Mouse (Mus musculus): ENCODE measurements around the gene S100g.

Gene S100g

GRCm38 (mm10) chrX:162964383-162964782, at the start of gene S100g:
S100g (minus strand) TSS chrX:162964599.
- DNase-seq = no peak

- DNase-seq = no peak
Measured at GRCm38 (mm10) chrX:162992121-162992520, 27.7 kb upstream of the S100g start.

- no peak for DNase-seq
Measured at GRCm38 (mm10) chrX:162991396-162991795, 27.0 kb upstream of the S100g start.

- DNase-seq = no peak
Measured at GRCm38 (mm10) chrX:162986876-162987495, 22.6 kb upstream of the S100g start.

GRCm38 (mm10) chrX:162976194-162976593, 11.8 kb upstream of the S100g start:
- DNase-seq = no peak

GRCm38 (mm10) chrX:162967456-162967855, 3.1 kb upstream of the S100g start:
- no peak for DNase-seq

- no peak for DNase-seq
Measured at GRCm38 (mm10) chrX:162963840-162964239, 559 bp downstream of the S100g start.

GRCm38 (mm10) chrX:162957921-162958320, 6.5 kb downstream of the S100g start:
- no peak for DNase-seq

GRCm38 (mm10) chrX:162949811-162950439, 14.5 kb downstream of the S100g start:
- DNase-seq = peak; percentile 38 to 42

- DNase-seq = no peak
Measured at GRCm38 (mm10) chrX:162942027-162942426, 22.4 kb downstream of the S100g start.

GRCm38 (mm10) chrX:162931467-162931866, 32.9 kb downstream of the S100g start:
- no peak for DNase-seq

GRCm38 (mm10) chrX:162921487-162922125, 42.8 kb downstream of the S100g start:
- DNase-seq = no peak

- DNase-seq = peak; percentile 54 to 56
Measured at GRCm38 (mm10) chrX:162915697-162916096, 48.7 kb downstream of the S100g start.

- DNase-seq = no peak
Measured at GRCm38 (mm10) chrX:162913651-162914050, 50.7 kb downstream of the S100g start.
